Comparison of ENCODE assay signal across 25 mouse cellular contexts in the genomic region with DNA sequence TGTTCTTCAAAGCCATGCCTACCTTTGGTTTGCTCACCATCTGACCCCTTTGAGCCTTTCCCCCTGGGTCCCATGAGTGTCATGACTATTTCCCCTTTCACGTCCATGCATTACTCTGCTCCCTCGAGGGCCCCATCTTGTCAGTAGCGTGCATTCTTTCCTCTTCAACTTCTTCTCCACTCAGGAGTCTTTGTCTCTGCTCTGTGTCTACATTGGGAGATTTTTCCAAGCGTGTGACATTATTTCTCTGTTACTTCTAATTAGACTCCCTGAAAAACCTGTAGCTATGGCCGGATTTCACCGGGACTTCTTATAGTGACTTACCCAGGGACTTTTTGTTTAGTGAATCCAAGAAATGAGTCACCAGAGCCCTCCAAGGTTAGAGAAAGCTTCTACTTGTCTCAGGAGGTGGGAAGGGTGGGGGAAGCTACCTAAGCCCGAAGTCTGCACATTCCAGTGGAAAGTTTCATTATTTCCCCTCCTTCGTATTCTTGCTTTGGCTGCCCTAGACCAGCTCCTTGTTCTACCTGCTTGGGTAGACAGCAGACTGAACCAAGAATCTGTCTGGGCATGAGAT. TPM values are rescaled to one million over a fixed set of nuclear protein-coding genes. Genes with fewer than 3 reads are reported as not detected.
"Had no signal": no experiment of that assay in that cellular context is flagged by ENCODE, and none has a peak within 500 bp of the region (broad histone marks: within the 10 kb centered on the region; RNA-seq: fewer than 3 reads in every experiment).

No protein-coding gene starts in this region.

- H3K27ac ChIP-seq: lung, embryonic 15.5 days; macrophage; midbrain, embryonic 13.5 days; midbrain, embryonic 15.5 days; neural tube, embryonic 12.5 days; stomach, embryonic 15.5 days; stomach, postnatal 0 days had no signal

- H3K4me1 ChIP-seq: lung, embryonic 15.5 days; megakaryocyte, embryonic 14.5 days; midbrain, embryonic 13.5 days; midbrain, embryonic 15.5 days; neural tube, embryonic 12.5 days; stomach, embryonic 15.5 days had no signal

- DNase-seq: liver, postnatal 0 days; lung, adult 2 months; lung, postnatal 14 days; lung, postnatal 36 days; right cerebral cortex, postnatal 14 days; thymus, adult 2 months; thymus, postnatal 25 days; thymus, postnatal 4 days had no signal

- H3K9me3 ChIP-seq: lung, embryonic 15.5 days; midbrain, embryonic 13.5 days; midbrain, embryonic 15.5 days; neural tube, embryonic 12.5 days; stomach, embryonic 15.5 days had no signal

- H3K36me3 ChIP-seq: lung, embryonic 15.5 days; midbrain, embryonic 13.5 days; midbrain, embryonic 15.5 days; neural tube, embryonic 12.5 days; stomach, embryonic 15.5 days had no signal

- H3K27me3 ChIP-seq: lung, embryonic 15.5 days; megakaryocyte, embryonic 14.5 days; midbrain, embryonic 13.5 days; midbrain, embryonic 15.5 days; neural tube, embryonic 12.5 days; stomach, embryonic 15.5 days had no signal

- ATAC-seq: liver, postnatal 0 days; lung, postnatal 0 days; midbrain, embryonic 13.5 days; midbrain, embryonic 15.5 days had no signal

- H3K9ac ChIP-seq: liver, postnatal 0 days; lung, embryonic 15.5 days; midbrain, embryonic 13.5 days; midbrain, embryonic 15.5 days; neural tube, embryonic 12.5 days; stomach, embryonic 15.5 days had no signal

- H3K4me2 ChIP-seq: lung, embryonic 15.5 days; midbrain, embryonic 11.5 days; midbrain, embryonic 13.5 days; midbrain, embryonic 15.5 days; neural tube, embryonic 12.5 days; stomach, embryonic 15.5 days had no signal

- H3K4me3 ChIP-seq: lung, embryonic 15.5 days; megakaryocyte, embryonic 14.5 days; midbrain, embryonic 13.5 days; midbrain, embryonic 15.5 days; neural tube, embryonic 12.5 days; stomach, embryonic 15.5 days had no signal

RNA-seq across cellular contexts. Expression of a gene that starts 14.6 kb away (rescaled TPM):
- total RNA-seq: megakaryocyte progenitor cell, adult 5-6 weeks; midbrain, postnatal 0 days; monocyte, adult 5-6 weeks; neutrophil, adult 5-6 weeks had no signal
- polyA plus RNA-seq: liver, postnatal 0 days; lung, adult 2 months; lung, embryonic 15.5 days; lung, postnatal 0 days; macrophage; midbrain, embryonic 11.5 days; midbrain, embryonic 13.5 days; midbrain, postnatal 0 days; neural tube, embryonic 12.5 days; neural tube, embryonic 14.5 days; spleen, adult 2 months; stomach, embryonic 15.5 days; stomach, postnatal 0 days; thymus, adult 2 months; urinary bladder, adult 2 months had no signal

RNA-seq across cellular contexts. Expression of a gene that starts 46.2 kb away (rescaled TPM):
- total RNA-seq: megakaryocyte progenitor cell, adult 5-6 weeks; monocyte, adult 5-6 weeks; neutrophil, adult 5-6 weeks had no signal
- polyA plus RNA-seq: macrophage had no signal
